Mouse (Mus musculus) kidney, embryonic 16.5 days (tissue): ENCODE measurements around the gene Slc2a6. TPM values are rescaled to one million over a fixed set of nuclear protein-coding genes. Genes with fewer than 3 reads are reported as not detected.

Experiments
- ATAC-seq: fragments of 200-750 bp; cut with Nextera tagmentation; 2 replicates; pipeline ENCODE4 v1.8.0; 2017; ENCODE audit warnings: moderate TSS enrichment; ENCODE audit not compliant: low FRiP score, low TSS enrichment
- H3K27ac ChIP-seq: fragments of 300-500 bp; sonication (generic); 2 replicates; pipeline ENCODE4 v1.5.1; 2014; ENCODE audit warnings: low read length
- H3K27me3 ChIP-seq: fragments of 300-500 bp; sonication (generic); 2 replicates; pipeline ENCODE4 v1.6.1; 2014; ENCODE audit warnings: low read length, control low read depth, mixed read lengths; ENCODE audit not compliant: insufficient read depth
- H3K36me3 ChIP-seq: fragments of 300-500 bp; sonication (generic); 2 replicates; pipeline ENCODE4 v1.6.1; 2014; ENCODE audit warnings: low read length, control low read depth, mixed read lengths; ENCODE audit not compliant: insufficient read depth
- H3K4me1 ChIP-seq: fragments of 300-500 bp; sonication (generic); 2 replicates; pipeline ENCODE4 v1.6.1; 2014; ENCODE audit warnings: low read length, control low read depth, mixed read lengths; ENCODE audit not compliant: insufficient read depth
- H3K4me2 ChIP-seq: fragments of 300-500 bp; sonication (generic); replicated peaks from 2 replicates; pipeline ENCODE4 v1.6.1; 2014; ENCODE audit warnings: low read depth, low read length
- H3K4me3 ChIP-seq: fragments of 300-500 bp; sonication (generic); 2 replicates; pipeline ENCODE4 v1.5.1; 2014; ENCODE audit warnings: mild to moderate bottlenecking, low read length
- H3K9ac ChIP-seq: fragments of 300-500 bp; sonication (generic); replicated peaks from 2 replicates; pipeline ENCODE4 v1.6.1; 2014; ENCODE audit warnings: low read length
- H3K9me3 ChIP-seq: fragments of 300-500 bp; sonication (generic); 2 replicates; pipeline ENCODE4 v1.6.1; 2016; ENCODE audit warnings: low read length, control low read depth
- WGBS: fragments of 180-500 bp; shearing (Covaris S2); extraction: QIAGEN DNeasy Blood & Tissue Kit; methylation state at CpG from one replicate; pipeline ENCODE4 v1.1.7; 2014; 5-methylcytosine and 5-hydroxymethylcytosine counted together
- polyA plus RNA-seq: library from polyadenylated mRNA; unstranded; fragments of >200 nt; fragmentation: Nextera tagmentation; extraction: Ambion mirVana; gene quantifications from 2 replicates; pipeline ENCODE4 v1.2.1, GENCODE M21; 2015

Slc2a6 gene
- polyA plus RNA-seq, 1 experiment from 2014 or later, result 0.84 TPM

DNA sequence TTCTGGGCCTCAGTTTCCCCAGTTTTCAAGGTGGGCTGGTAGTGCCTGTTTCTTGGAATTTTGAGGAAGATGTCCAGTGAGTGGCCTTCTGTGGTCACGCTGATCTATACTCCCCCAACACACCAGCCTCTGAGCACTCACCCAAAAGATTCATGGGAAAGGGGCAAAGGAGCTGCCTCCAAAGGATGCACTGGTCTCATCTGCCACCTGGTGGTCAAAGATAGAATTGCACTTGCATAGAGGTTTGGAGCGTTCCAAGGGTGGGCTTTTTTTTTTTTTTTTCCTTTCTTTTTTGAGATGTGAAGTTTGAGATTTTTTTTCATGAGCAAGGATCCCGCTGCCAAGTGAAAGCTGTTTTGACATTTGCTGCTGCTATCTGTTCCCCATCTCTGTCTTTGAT, 10.8 kb upstream of the Slc2a6 start:
- 0% methylated on average over 3 of the region's 3 CpGs for WGBS

DNA sequence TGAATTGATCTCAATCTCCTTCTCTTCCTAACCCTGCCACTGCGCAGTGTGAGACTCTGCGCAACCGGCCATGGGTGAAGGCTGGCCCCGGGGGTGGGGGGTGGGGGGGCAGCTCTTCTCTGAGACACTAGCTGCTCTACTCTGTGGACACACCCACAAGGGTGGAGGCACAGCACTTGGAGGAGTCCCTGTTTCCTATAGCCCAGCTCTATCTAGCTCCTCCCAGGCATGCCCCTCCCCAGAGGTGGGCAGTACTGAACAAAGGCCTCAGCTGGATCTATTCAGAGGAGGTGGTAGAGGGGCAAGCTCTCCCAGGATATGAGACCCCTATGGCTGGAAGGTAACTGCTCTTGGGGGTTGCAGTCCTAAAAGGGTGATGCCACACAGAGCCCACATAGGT, 9.2 kb upstream of the Slc2a6 start:
- peak; percentile 25; the same call in 1 of the 2 replicates for ATAC-seq
- Histone ChIP-seq H3K4me3 (no peak overlapping the region), H3K9me3 (no peaks in the 10 kb centered on the region), H3K27ac (no peak overlapping the region), H3K4me2 (no peak overlapping the region), H3K4me1 (no peaks in the 10 kb centered on the region), H3K9ac (no peak overlapping the region), H3K27me3 (no peaks in the 10 kb centered on the region), H3K36me3 (no peaks in the 10 kb centered on the region)
- 48% methylated on average over 4 of the region's 4 CpGs for WGBS

More for the DNA sequence above, 10.8 kb upstream of the Slc2a6 start:
- Histone ChIP-seq H3K9ac (peak overlapping the region; percentile 30; the same call in 1 of the 2 replicates), H3K36me3 (no peaks in the 10 kb centered on the region), H3K27ac (no peak overlapping the region), H3K9me3 (no peaks in the 10 kb centered on the region), H3K4me1 (no peaks in the 10 kb centered on the region), H3K4me2 (0 out of 2 replicates have a peak overlapping the region, but pooled peaks have one; percentile 5), H3K4me3 (no peak overlapping the region), H3K27me3 (no peaks in the 10 kb centered on the region)
- no peak for ATAC-seq

DNA sequence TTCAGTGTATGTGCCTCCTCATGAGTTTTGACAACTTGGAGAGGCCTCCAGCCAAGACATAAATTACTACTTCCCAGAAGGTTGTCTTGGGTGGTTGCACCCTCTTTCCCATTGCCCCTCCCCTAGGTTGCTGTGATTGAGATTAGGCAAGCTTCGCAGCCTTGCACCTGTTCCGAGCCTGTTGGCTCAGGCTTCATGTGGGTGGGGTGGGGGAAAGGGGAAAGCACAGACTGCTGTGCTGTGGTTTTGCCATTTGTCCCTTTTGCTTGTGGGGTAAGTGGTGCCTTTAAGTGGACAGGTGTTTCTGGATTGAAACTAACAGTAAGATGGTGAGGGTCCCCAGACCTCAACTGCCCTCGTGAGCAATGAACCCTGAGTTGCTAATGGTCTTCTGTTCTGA, 8.2 kb upstream of the Slc2a6 start:
- no peak for ATAC-seq
- WGBS, result 55% methylated on average over 3 of the region's 3 CpGs
- H3K36me3 ChIP-seq, result no peaks in the 10 kb centered on the region

DNA sequence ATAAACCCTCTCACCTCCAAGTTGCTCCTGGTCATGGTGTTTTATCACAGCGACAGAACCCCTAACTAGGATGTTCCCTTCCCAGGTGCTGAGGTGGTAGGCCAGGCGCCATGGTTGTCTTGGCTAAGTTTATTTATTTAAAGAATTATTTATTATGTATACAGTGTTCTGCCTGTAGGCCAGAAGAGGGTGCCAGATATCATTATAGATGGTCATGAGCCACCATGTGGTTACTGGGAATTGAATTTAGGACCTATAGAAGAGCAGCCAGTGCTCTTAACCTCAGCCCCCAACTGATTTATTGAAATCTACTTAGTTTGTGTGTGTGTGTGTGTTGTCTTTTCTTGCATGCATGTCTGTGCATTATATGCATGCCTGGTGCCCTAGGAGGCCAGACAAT, 4.6 kb upstream of the Slc2a6 start:
- Histone ChIP-seq H3K4me3 (no peak overlapping the region), H3K36me3 (no peaks in the 10 kb centered on the region), H3K4me2 (no peak overlapping the region), H3K27me3 (no peaks in the 10 kb centered on the region), H3K9me3 (no peaks in the 10 kb centered on the region), H3K27ac (no peak overlapping the region), H3K4me1 (no peaks in the 10 kb centered on the region), H3K9ac (no peak overlapping the region)
- WGBS, result 51% methylated on average over 2 of the region's 2 CpGs
- ATAC-seq, result no peak

More for the DNA sequence above, 8.2 kb upstream of the Slc2a6 start:
- H3K27me3 ChIP-seq, result no peaks in the 10 kb centered on the region
- no peak overlapping the region for H3K4me2 ChIP-seq
- no peaks in the 10 kb centered on the region for H3K4me1 ChIP-seq
- no peaks in the 10 kb centered on the region for H3K9me3 ChIP-seq
- no peak overlapping the region for H3K4me3 ChIP-seq
- no peak overlapping the region for H3K9ac ChIP-seq
- no peak overlapping the region for H3K27ac ChIP-seq

DNA sequence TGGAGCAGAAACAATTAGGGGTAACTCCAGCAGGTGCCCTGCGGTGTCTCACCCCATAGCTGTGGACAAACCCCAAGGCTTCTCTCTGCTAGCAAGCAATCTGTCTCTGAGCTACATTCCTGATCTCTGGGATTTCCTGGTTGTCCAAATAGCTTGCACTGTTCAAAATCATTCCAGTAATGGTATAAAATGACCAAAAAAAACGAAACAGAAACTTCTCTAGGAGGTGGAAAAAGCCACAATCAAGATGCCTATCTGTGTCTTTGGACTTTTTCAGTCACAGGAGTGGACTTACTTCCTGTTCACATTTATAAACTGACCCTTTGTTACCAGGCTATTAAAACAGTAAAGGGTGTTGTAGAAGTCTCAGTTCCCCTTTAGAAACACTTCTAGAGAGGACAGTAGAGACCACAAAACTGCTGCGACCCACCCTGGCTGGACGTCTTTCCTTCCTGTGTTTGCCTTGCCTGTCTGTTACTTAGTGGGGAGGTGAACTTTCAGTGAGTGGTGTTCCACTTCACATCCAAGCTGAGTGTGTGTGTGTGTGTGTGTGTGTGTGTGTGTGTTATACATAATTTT, 728 bp upstream of the Slc2a6 start:
- no peaks in the 10 kb centered on the region for H3K4me1 ChIP-seq
- no peaks in the 10 kb centered on the region for H3K27me3 ChIP-seq
- no peak overlapping the region; the same call in 1 of the 2 replicates for H3K4me3 ChIP-seq
- no peak overlapping the region for H3K27ac ChIP-seq
- peak overlapping the region; percentile 60 for H3K4me2 ChIP-seq
- ATAC-seq, result no peak
- H3K36me3 ChIP-seq, result no peaks in the 10 kb centered on the region
- no peak overlapping the region for H3K9ac ChIP-seq
- H3K9me3 ChIP-seq, result no peaks in the 10 kb centered on the region
- 61% methylated on average over 4 of the region's 4 CpGs for WGBS

DNA sequence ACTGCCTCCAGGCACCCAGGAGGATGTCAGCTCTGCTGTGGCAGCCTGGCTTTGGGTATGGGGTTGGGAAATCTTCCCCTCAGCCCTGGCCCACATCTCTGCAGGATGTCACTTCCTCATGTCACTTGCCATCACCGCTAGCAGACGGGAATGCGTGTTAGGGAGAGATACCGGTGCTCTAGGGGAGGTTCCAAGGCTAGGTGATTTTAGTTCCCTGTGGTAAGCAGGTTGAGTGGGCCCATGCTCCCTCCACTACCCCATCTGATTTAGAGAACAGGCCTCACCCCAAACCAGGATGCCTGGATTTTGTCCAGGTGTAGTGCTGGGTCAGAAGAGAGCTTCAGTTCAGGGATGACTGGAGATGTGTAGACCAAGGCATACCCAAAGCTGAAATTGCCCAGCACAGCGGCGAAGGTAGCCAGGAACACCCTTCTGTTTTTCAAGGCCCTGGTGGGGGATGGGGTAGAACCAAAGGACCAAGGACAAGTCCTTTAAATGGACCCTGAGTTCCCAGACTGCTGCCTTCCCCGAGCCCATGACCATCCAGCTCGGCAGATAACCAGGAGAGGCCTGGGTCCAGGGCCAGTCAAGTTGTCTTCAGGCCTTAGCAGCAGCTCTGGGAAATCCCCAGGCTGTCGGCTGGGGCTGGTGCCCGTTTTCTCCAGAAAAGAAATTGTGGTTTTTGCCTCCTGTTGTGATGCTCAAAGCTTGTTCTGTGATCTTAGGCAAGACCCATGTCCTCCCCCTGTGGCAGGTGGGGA, 761 bp downstream of the Slc2a6 start:
- 77% methylated on average over 10 of the region's 10 CpGs for WGBS
- Histone ChIP-seq H3K27me3 (no peaks in the 10 kb centered on the region), H3K4me1 (no peaks in the 10 kb centered on the region), H3K27ac (no peak overlapping the region), H3K9ac (no peak overlapping the region), H3K4me2 (peak overlapping the region; percentile 60), H3K9me3 (no peaks in the 10 kb centered on the region), H3K36me3 (no peaks in the 10 kb centered on the region), H3K4me3 (no peak overlapping the region; the same call in 1 of the 2 replicates)
- no peak for ATAC-seq

DNA sequence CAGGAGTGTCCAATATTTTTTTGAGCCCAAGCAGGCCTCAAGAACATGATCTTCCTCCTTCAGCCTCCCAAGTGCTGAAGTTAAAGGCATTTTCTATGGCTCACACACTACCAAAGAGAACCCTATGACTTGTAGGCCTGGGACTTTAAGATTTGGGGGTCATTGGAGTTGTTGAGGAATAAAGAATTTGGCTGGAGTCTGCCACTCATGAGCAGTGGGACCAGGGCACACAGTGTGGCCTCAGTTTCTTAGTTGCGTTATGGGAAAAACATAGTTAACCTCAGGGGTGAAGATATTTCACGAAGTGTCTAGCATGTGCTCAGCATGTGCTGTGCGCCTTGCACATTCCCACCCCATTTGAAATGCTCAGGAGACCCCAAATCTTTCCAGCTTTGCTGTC, 1.5 kb downstream of the Slc2a6 start:
- ATAC-seq, result no peak
- Histone ChIP-seq H3K4me1 (no peaks in the 10 kb centered on the region), H3K4me3 (no peak overlapping the region), H3K9me3 (no peaks in the 10 kb centered on the region), H3K27ac (no peak overlapping the region), H3K36me3 (no peaks in the 10 kb centered on the region), H3K27me3 (no peaks in the 10 kb centered on the region), H3K9ac (no peak overlapping the region), H3K4me2 (no peak overlapping the region)
- WGBS, result 92% methylated on average over 3 of the region's 3 CpGs

DNA sequence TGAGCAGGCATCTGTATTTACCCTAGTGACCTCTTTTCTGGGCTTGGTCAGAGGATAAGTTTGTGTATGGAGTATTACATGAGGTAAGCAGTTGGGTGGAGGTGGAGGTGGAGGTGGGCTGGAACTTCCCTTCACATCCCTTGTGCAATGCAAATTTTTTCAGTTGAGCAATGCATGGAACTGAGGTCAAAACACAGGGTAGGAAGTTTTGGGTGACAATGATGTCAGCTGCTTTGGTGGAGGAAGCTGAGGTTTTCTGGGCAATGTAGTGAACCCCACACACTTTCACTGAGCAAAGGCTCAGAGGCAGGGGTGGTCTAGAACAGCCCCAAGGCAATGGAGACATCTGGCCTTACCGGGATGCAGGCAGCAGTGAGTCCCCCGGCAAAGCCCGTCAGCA, 2.3 kb downstream of the Slc2a6 start:
- no peak overlapping the region for H3K4me3 ChIP-seq
- no peak for ATAC-seq
- H3K9ac ChIP-seq, result no peak overlapping the region
- H3K4me1 ChIP-seq, result no peaks in the 10 kb centered on the region
- H3K4me2 ChIP-seq, result no peak overlapping the region
- H3K27me3 ChIP-seq, result no peaks in the 10 kb centered on the region
- 81% methylated on average over 3 of the region's 3 CpGs for WGBS
- no peaks in the 10 kb centered on the region for H3K9me3 ChIP-seq
- H3K27ac ChIP-seq, result no peak overlapping the region
- no peaks in the 10 kb centered on the region for H3K36me3 ChIP-seq

DNA sequence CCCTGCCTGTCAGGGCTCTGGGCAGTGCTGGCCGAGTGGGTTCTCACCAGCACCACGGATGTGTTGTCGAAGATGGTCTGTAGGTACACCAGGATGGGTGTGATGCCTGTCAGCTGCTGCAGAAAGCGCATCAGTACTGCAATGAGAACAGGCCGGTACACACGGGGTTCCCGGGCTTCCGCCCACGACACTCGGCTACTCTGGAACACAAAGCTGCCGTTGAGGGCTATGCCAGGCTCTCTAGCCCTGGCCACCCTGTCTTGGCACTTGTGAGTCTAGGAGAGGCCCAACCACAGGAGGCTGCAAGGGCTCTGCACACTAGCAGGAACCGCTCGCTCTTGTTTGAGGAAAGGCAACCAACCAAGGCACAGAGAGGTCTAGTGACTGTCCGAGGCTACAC, 3.7 kb downstream of the Slc2a6 start:
- no peak overlapping the region for H3K9ac ChIP-seq
- WGBS, result 75% methylated on average over 14 of the region's 14 CpGs
- no peaks in the 10 kb centered on the region for H3K27me3 ChIP-seq
- peaks cover 5% of the 10 kb centered on the region for H3K36me3 ChIP-seq
- ATAC-seq, result no peak
- H3K4me3 ChIP-seq, result no peak overlapping the region
- no peaks in the 10 kb centered on the region for H3K9me3 ChIP-seq
- no peak overlapping the region for H3K27ac ChIP-seq
- H3K4me2 ChIP-seq, result no peak overlapping the region
- H3K4me1 ChIP-seq, result no peaks in the 10 kb centered on the region

DNA sequence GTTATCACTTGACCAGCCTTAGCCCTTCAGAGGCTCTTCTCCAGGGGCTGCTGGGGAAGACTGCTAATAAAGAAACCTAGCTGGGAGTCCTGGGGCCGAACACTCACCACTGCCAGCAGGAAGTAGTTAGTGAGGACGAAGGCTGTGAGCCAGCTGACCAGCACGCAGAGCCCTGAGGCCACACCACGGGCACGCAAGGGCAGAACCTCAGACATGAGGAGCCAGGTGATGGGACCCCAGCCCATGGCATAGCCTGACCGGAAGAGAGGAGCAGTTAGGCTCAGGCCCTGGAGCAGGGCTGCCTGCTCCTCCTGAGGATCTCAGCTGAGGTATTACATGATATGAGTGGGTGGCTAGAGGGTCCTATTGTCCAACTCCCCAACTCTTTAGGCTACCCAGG, 5.2 kb downstream of the Slc2a6 start:
- Histone ChIP-seq H3K27ac (no peak overlapping the region), H3K4me1 (no peaks in the 10 kb centered on the region), H3K27me3 (no peaks in the 10 kb centered on the region), H3K9ac (no peak overlapping the region), H3K36me3 (peaks cover 19% of the 10 kb centered on the region), H3K4me2 (no peak overlapping the region), H3K9me3 (no peaks in the 10 kb centered on the region), H3K4me3 (no peak overlapping the region)
- 74% methylated on average over 6 of the region's 6 CpGs for WGBS
- ATAC-seq, result no peak
